Mouse (Mus musculus): ENCODE measurements around the gene Ptprn2.

DNA sequence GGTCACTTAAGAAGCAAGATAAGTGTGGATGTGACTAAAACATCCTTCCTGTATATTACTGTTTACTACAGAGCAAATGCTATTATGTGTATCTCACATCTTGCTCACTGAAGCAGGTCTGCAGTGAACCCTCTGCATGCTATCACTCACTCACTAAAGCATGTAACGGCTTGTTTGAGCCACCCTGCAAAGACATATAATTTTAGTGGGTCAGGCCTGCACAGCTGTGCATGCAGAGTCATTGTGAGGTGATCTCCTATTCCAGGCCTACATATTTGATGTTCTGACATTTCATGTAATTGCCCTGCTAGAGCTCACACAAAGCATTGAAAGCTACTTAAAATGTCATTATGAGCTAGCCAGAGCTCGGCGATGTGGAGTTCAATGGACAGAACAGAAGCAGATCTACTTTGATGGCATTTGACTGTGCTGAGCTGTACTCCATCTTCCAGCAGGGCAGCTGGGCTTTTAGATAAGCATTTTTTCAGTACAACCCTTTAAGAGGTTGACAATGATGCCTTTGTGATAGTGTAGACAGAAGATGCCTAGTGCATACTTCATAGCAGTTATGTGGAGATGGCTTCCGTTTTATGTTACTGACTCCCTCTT is 377.9 kb downstream of the Ptprn2 start:
- TF ChIP-seq USF1 (IDR thresholded peaks at IDR 0.05; ENCODE audit: low read depth) (no peak), POLR2A (IDR thresholded peaks at IDR 0.05; ENCODE audit: insufficient read length, low read depth) (no peak), CEBPB (IDR thresholded peaks at IDR 0.05; ENCODE audit: insufficient read depth, poor library complexity, severe bottlenecking) (no peak), MYOG (IDR thresholded peaks at IDR 0.05; ENCODE audit: control insufficient read depth in 1 of 3, insufficient read depth in 1 of 3, insufficient read length in 2 of 3, low read depth in 2 of 3) (no peak), MAX (IDR thresholded peaks at IDR 0.05; ENCODE audit: low read depth) (no peak), SRF (IDR thresholded peaks at IDR 0.05; ENCODE audit: control insufficient read depth, insufficient read length, low read depth) (no peak), POLR2AphosphoS2 (IDR thresholded peaks at IDR 0.05; ENCODE audit: insufficient read length, low read depth) (no peak), MYOD1 (IDR thresholded peaks at IDR 0.05; ENCODE audit: control insufficient read depth in 1 of 3, insufficient read length in 2 of 3, low read depth in 2 of 3) (no peak), TCF12 (IDR thresholded peaks at IDR 0.05; ENCODE audit: insufficient read depth, poor library complexity, severe bottlenecking) (no peak), E2F4 (IDR thresholded peaks at IDR 0.05; ENCODE audit: insufficient read depth) (no peak)
